Mouse (Mus musculus) myocyte (in vitro differentiated cells): ENCODE data around the gene Rbm38. TPM values are rescaled to one million over a fixed set of nuclear protein-coding genes. Genes with fewer than 3 reads are reported as not detected.
A peak's percentile ranks its signal among the peaks of the same experiment; 100 is the strongest.

Experiments
- H3K27me3 ChIP-seq: one replicate; pipeline ENCODE4 v1.6.1; 2011; ENCODE audit not compliant: control insufficient read depth, insufficient read depth, insufficient read length
- H3K36me3 ChIP-seq: one replicate; pipeline ENCODE4 v1.6.1; 2011; ENCODE audit not compliant: control insufficient read depth, insufficient read depth
- H3K4me2 ChIP-seq: one replicate; pipeline ENCODE4 v1.6.1; 2011; ENCODE audit warnings: low read depth, control low read depth
- H3K4me3 ChIP-seq: one replicate; pipeline ENCODE4 v1.5.1; 2011; ENCODE audit warnings: mild to moderate bottlenecking, control low read depth, moderate library complexity
- H3K79me2 ChIP-seq: one replicate; pipeline ENCODE4 v1.6.1; 2011; ENCODE audit not compliant: control insufficient read depth, insufficient read depth
- H3ac ChIP-seq: one replicate; pipeline ENCODE4 v1.6.1; 2011; ENCODE audit not compliant: control insufficient read depth, insufficient read length
- CEBPB ChIP-seq: IDR thresholded peaks from 2 replicates; pipeline ENCODE4 v1.6.1; 2011; ENCODE audit warnings: mild to moderate bottlenecking, moderate library complexity; ENCODE audit not compliant: poor library complexity, insufficient read depth, severe bottlenecking
- E2F4 ChIP-seq: IDR thresholded peaks from one replicate; pipeline ENCODE4 v1.6.1; 2011; ENCODE audit warnings: mild to moderate bottlenecking, control low read depth, moderate library complexity; ENCODE audit not compliant: insufficient read depth
- MAX ChIP-seq: IDR thresholded peaks from one replicate; pipeline ENCODE4 v1.6.1; 2011; ENCODE audit warnings: low read depth, mild to moderate bottlenecking, control low read depth
- MYOD1 ChIP-seq, 3 experiments: IDR thresholded peaks; one replicate each; pipeline ENCODE4 v1.6.1; 2011; ENCODE audit warnings: control low read depth in 2 of 3, low read depth in 2 of 3, mild to moderate bottlenecking in 2 of 3, moderate library complexity in 1 of 3; ENCODE audit not compliant: insufficient read length in 2 of 3, control insufficient read depth in 1 of 3
- MYOG ChIP-seq, 3 experiments: IDR thresholded peaks; one replicate each; pipeline ENCODE4 v1.6.1; 2011; ENCODE audit warnings: control low read depth in 2 of 3, low read depth in 2 of 3, mild to moderate bottlenecking in 2 of 3; ENCODE audit not compliant: insufficient read length in 2 of 3, control insufficient read depth in 1 of 3, insufficient read depth in 1 of 3
- POLR2A ChIP-seq: IDR thresholded peaks from one replicate; pipeline ENCODE4 v1.6.1; 2011; ENCODE audit warnings: low read depth, mild to moderate bottlenecking, control low read depth, moderate library complexity; ENCODE audit not compliant: insufficient read length
- POLR2AphosphoS2 ChIP-seq: IDR thresholded peaks from one replicate; pipeline ENCODE4 v1.6.1; 2011; ENCODE audit warnings: low read depth, control low read depth; ENCODE audit not compliant: insufficient read length
- REST ChIP-seq: IDR thresholded peaks from one replicate; pipeline ENCODE4 v1.6.1; 2011; ENCODE audit warnings: mild to moderate bottlenecking, control low read depth, moderate library complexity; ENCODE audit not compliant: insufficient read depth, insufficient read length
- SRF ChIP-seq: IDR thresholded peaks from one replicate; pipeline ENCODE4 v1.6.1; 2011; ENCODE audit warnings: low read depth; ENCODE audit not compliant: control insufficient read depth, insufficient read length
- TCF12 ChIP-seq: IDR thresholded peaks from one replicate; pipeline ENCODE4 v1.6.1; 2011; ENCODE audit warnings: mild to moderate bottlenecking, control low read depth; ENCODE audit not compliant: poor library complexity, insufficient read depth, severe bottlenecking
- TCF3 ChIP-seq: IDR thresholded peaks from one replicate; pipeline ENCODE4 v1.6.1; 2011; ENCODE audit warnings: low read depth, control low read depth; ENCODE audit not compliant: insufficient read length
- USF1 ChIP-seq: IDR thresholded peaks from one replicate; pipeline ENCODE4 v1.6.1; 2011; ENCODE audit warnings: low read depth, mild to moderate bottlenecking, control low read depth, moderate library complexity
- polyA plus RNA-seq: library from polyadenylated mRNA; unstranded; fragments of >200 nt; fragmentation: generic; extraction: Trizol; gene quantifications from one replicate; pipeline ENCODE4 v1.2.1, GENCODE M21; 2012; ENCODE audit warnings: missing spikeins

Rbm38 gene
- polyA plus RNA-seq, 1 experiment: 124 TPM

DNA sequence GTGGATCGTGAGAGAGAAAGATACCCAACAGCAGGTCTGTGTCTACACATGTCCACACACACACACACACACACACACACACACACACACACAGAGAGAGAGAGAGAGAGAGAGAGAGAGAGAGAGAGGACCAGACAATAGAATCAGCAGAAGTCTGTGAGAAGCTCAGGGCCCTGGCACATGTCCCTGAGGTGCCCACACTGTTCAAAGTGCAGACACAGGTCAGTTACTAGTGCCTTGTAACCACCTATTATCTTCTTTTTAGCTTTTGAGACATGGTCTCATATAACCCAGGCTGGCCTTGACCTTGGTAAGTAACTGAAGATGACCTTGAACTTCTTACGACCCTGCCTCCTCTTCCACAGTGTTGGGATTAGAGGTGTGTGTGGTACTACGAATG, 28.9 kb downstream of the Rbm38 start:
- Histone ChIP-seq H3K4me2 (no peak overlapping the region), H3K4me3 (no peak overlapping the region), H3K79me2 (no peaks in the 10 kb centered on the region), H3K36me3 (no peaks in the 10 kb centered on the region), H3ac (no peak overlapping the region), H3K27me3 (peaks cover 5% of the 10 kb centered on the region)
- TF ChIP-seq MAX (no peak), MYOG (IDR thresholded peaks at IDR 0.05; ENCODE audit: control insufficient read depth in 1 of 3, insufficient read depth in 1 of 3, insufficient read length in 2 of 3, low read depth in 2 of 3) (no peak), TCF3 (no peak), TCF12 (no peak), POLR2AphosphoS2 (no peak), POLR2A (no peak), USF1 (no peak), E2F4 (no peak)

DNA sequence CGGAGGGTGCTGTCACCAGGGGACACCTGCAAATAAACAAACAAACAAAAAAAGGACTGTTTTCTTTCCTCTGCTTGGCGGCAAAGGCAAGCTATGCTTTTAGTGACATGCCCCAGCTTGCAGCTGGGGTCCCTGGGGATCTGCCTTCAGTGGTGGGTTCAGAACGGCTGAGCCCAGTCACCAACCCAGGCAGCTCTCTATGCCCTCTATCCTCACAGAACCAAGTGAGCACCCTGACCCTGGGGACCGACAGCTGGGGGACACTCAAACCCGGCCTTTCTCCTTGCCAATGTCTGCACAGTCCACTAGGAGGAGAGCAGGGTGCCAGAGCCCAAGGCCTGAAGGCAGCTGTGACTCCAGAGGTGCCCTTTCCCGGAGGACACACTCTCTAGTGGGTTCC, 29.5 kb downstream of the Rbm38 start:
- peaks cover 5% of the 10 kb centered on the region for H3K27me3 ChIP-seq
- no peak overlapping the region for H3K4me3 ChIP-seq
- no peak overlapping the region for H3K4me2 ChIP-seq
- no peaks in the 10 kb centered on the region for H3K79me2 ChIP-seq
- no peaks in the 10 kb centered on the region for H3K36me3 ChIP-seq
- TF ChIP-seq MYOG (IDR thresholded peaks at IDR 0.05; ENCODE audit: control insufficient read depth in 1 of 3, insufficient read depth in 1 of 3, insufficient read length in 2 of 3, low read depth in 2 of 3) (peak in 1 of 3 experiments; percentile 17), TCF3 (no peak)
- no peak overlapping the region for H3ac ChIP-seq

DNA sequence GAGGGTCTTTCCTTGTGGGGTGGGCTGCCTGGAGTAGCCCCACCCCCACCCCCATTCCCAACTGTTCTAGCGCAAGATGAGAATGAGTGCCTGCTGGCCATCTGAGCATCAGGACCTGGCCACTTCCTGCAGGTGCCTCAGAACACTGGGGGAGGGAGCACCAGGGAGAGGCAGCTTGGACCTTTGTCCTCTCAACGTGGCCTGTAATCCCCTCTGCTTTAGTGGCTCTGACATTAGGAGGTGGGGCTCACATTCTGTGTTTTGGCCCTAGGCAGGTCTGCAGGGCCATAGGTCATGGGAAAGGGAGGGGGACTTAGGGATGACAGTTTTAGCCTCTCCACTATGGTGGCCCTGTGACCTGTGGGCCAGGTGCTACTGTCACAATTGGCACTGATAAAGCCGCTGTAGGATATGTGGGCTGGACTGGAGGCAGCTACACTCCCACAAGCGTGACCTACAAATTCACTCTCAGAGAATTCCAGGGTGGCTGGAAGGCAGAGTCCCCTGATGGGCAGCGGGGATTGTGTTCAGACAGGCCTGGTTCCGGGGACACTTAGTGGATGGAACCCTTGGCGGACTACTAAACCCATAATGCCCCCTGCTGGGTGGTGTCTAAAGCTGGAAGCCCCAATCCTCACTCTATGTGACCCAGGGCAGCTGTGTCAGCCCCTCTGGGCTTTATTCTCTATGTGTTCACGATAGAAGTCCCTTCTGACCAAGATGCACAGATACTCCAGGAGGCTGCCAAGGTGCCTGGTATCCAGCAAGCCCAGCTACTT, 30.5 kb downstream of the Rbm38 start:
- TF ChIP-seq CEBPB: no peak
- TF ChIP-seq REST: no peak
- no peak for TF ChIP-seq E2F4
- TF ChIP-seq USF1: no peak
- no peak overlapping the region for H3K4me2 ChIP-seq
- H3K27me3 ChIP-seq: peaks cover 5% of the 10 kb centered on the region
- no peak overlapping the region for H3ac ChIP-seq
- no peaks in the 10 kb centered on the region for H3K79me2 ChIP-seq
- no peak overlapping the region for H3K4me3 ChIP-seq
- H3K36me3 ChIP-seq: no peaks in the 10 kb centered on the region

DNA sequence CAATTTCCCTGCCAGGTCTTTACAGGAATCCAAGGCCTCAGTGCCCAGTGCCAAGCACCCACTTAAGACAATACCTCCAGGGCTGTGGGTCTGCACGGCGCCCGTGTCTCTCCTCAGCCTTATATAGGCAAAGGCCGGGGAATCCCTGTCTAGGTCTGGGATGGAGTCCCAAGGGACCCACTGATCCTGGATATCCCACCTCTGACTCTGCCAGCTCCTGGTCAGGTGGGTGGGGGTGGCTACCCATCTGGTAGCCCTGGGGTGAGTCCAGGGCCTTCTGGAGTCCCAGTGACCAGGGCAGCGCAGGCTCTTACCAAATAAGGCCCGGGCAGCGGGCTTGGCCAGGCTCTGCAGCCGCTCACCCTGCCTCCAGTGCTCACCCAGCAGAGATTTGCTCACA, 32.6 kb downstream of the Rbm38 start:
- Histone ChIP-seq H3K27me3 (peaks cover 5% of the 10 kb centered on the region), H3K4me3 (no peak overlapping the region), H3K36me3 (no peaks in the 10 kb centered on the region), H3ac (no peak overlapping the region), H3K4me2 (no peak overlapping the region), H3K79me2 (no peaks in the 10 kb centered on the region)
- TF ChIP-seq USF1: no peak
- no peak for TF ChIP-seq POLR2AphosphoS2
- TF ChIP-seq MAX: no peak
- TF ChIP-seq SRF: no peak
- no peak for TF ChIP-seq TCF12
- no peak for TF ChIP-seq REST
- no peak for TF ChIP-seq TCF3
- TF ChIP-seq E2F4: no peak
- no peak for TF ChIP-seq POLR2A
- no peak for TF ChIP-seq CEBPB
- no peak for TF ChIP-seq MYOG (IDR thresholded peaks at IDR 0.05; ENCODE audit: control insufficient read depth in 1 of 3, insufficient read depth in 1 of 3, insufficient read length in 2 of 3, low read depth in 2 of 3)

DNA sequence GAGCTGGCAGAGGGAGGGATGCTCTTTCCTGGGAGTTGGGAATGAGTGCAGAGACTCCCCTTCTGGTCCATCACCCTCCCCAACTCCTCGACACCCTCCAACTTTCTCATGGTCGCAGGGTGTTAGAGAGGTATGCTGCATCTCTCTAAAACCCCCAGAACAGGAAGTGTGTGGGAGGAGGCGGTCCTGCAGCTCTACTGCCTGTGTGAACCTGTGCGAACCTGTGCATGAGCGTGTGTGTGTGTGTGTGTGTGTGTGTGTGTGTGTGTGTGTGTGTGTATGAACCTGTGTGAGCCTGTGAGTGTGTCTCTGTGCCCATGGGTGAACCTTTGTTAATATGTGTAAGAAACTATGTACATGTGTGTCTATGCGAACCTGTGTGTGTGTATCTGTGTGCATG, 33.5 kb downstream of the Rbm38 start:
- Histone ChIP-seq H3K79me2 (no peaks in the 10 kb centered on the region), H3K36me3 (no peaks in the 10 kb centered on the region), H3K27me3 (peaks cover 5% of the 10 kb centered on the region), H3K4me2 (no peak overlapping the region), H3K4me3 (no peak overlapping the region), H3ac (no peak overlapping the region)
- TF ChIP-seq USF1 (no peak), TCF3 (no peak), SRF (no peak), MYOG (IDR thresholded peaks at IDR 0.05; ENCODE audit: control insufficient read depth in 1 of 3, insufficient read depth in 1 of 3, insufficient read length in 2 of 3, low read depth in 2 of 3) (no peak), MYOD1 (IDR thresholded peaks at IDR 0.05; ENCODE audit: control insufficient read depth in 1 of 3, insufficient read length in 2 of 3, low read depth in 2 of 3) (no peak), POLR2AphosphoS2 (no peak), POLR2A (no peak), E2F4 (no peak), TCF12 (no peak), CEBPB (no peak), REST (no peak), MAX (no peak)
